9 mouse cellular contexts compared by ENCODE assay signal in genomic region chr1:36079679-36080078, GRCm38 (mm10). TPM values are rescaled to one million over a fixed set of nuclear protein-coding genes. Genes with fewer than 3 reads are reported as not detected.
A peak's percentile ranks its signal among the peaks of the same experiment; 100 is the strongest.
DNase-seq lines count a peak whose midpoint lies in the region; ATAC-seq and TF ChIP-seq lines count a peak whose summit lies in the region.
"Had no signal": no experiment of that assay in that cellular context is flagged by ENCODE, and none has a peak within 500 bp of the region (broad histone marks: within the 10 kb centered on the region; RNA-seq: fewer than 3 reads in every experiment).

No protein-coding gene starts in this region.

- no peak overlapping the region for H3K4me2 ChIP-seq in intestine, embryonic 16.5 days (ENCODE audit: low read depth, low read length)
- H3K4me2 ChIP-seq in liver, postnatal 0 days (ENCODE audit: low read depth, low read length), result no peak overlapping the region

- no peak for TF ChIP-seq CTCF in liver, postnatal 0 days (IDR thresholded peaks at IDR 0.05; ENCODE audit: low read depth)

- peak overlapping the region; percentile 50 for H3K27ac ChIP-seq in intestine, embryonic 16.5 days (ENCODE audit: low read length)
- H3K27ac ChIP-seq in liver, postnatal 0 days (ENCODE audit: low read depth), result peak overlapping the region; percentile 70
- H3K27ac ChIP-seq in midbrain, embryonic 10.5 days (replicated peaks), result no peak overlapping the region

- H3K4me3 ChIP-seq in intestine, embryonic 16.5 days (ENCODE audit: low read length), result no peak overlapping the region
- no peak overlapping the region for H3K4me3 ChIP-seq in liver, postnatal 0 days (ENCODE audit: low read depth, low read length)
- no peak overlapping the region for H3K4me3 ChIP-seq in midbrain, embryonic 10.5 days

- intact Hi-C loops in heart, postnatal 25 days (cut with DNase I), result loop anchor here (5.0 kb wide), 1 partner anchor 48 kb away; no protein-coding TSS in a partner anchor

- H3K4me1 ChIP-seq in intestine, embryonic 16.5 days (ENCODE audit: control insufficient read depth, insufficient read depth, low read length), result peaks cover 60% of the 10 kb centered on the region
- H3K4me1 ChIP-seq in liver, postnatal 0 days (ENCODE audit: insufficient read depth), result peaks cover 69% of the 10 kb centered on the region
- peaks cover 42% of the 10 kb centered on the region for H3K4me1 ChIP-seq in midbrain, embryonic 10.5 days

- H3K27me3 ChIP-seq in intestine, embryonic 16.5 days (replicated peaks; ENCODE audit: control insufficient read depth, insufficient read depth, low read length), result no peaks in the 10 kb centered on the region
- H3K27me3 ChIP-seq in liver, postnatal 0 days (ENCODE audit: insufficient read depth, low read length), result no peaks in the 10 kb centered on the region
- H3K27me3 ChIP-seq in midbrain, embryonic 10.5 days (ENCODE audit: low read depth, poor library complexity, severe bottlenecking), result no peaks in the 10 kb centered on the region

- no peaks in the 10 kb centered on the region for H3K9me3 ChIP-seq in intestine, embryonic 16.5 days (ENCODE audit: control insufficient read depth, low read length)
- H3K9me3 ChIP-seq in liver, postnatal 0 days (ENCODE audit: low read length), result no peaks in the 10 kb centered on the region
- no peaks in the 10 kb centered on the region for H3K9me3 ChIP-seq in midbrain, embryonic 10.5 days (replicated peaks)

- peak; percentile 45 for ATAC-seq in intestine, embryonic 16.5 days
- peak; percentile 12; the same call in 1 of the 2 replicates for ATAC-seq in liver, postnatal 0 days

- no peak overlapping the region for H3K9ac ChIP-seq in intestine, embryonic 16.5 days (ENCODE audit: low read depth, low read length)
- H3K9ac ChIP-seq in liver, postnatal 0 days (replicated peaks), result no peak overlapping the region; the same call in 1 of the 2 replicates

- peak; percentile 62 for DNase-seq in heart, adult 8-10 months (ENCODE audit: low spot score)
- no peak for DNase-seq in heart, postnatal 25 days (ENCODE audit: low spot score)
- peak; percentile 17 for DNase-seq in forelimb bud, embryonic 11.5 days (ENCODE audit: low read depth, low spot score)
- peak; percentile 57 for DNase-seq in liver, postnatal 0 days
- no peak for DNase-seq in spleen, postnatal 14 days (ENCODE audit: low spot score in 2 of 2)
- no peak for DNase-seq in midbrain, embryonic 10.5 days (ENCODE audit: low spot score)
- no peak for DNase-seq in spleen, adult 18-20 months
- DNase-seq: thymus, adult 2 months had no signal

- no peaks in the 10 kb centered on the region; the same call in 1 of the 2 replicates for H3K36me3 ChIP-seq in intestine, embryonic 16.5 days (ENCODE audit: control insufficient read depth, insufficient read depth, low read length)
- peaks cover 92% of the 10 kb centered on the region for H3K36me3 ChIP-seq in liver, postnatal 0 days (replicated peaks; ENCODE audit: insufficient read depth, low read length)
- peaks cover 100% of the 10 kb centered on the region for H3K36me3 ChIP-seq in midbrain, embryonic 10.5 days

- 41% methylated on average over 8 of the region's 8 CpGs for WGBS in intestine, embryonic 16.5 days
- 58% methylated on average over 8 of the region's 8 CpGs for WGBS in liver, postnatal 0 days (ENCODE audit: insufficient replicate concordance)
- WGBS in midbrain, embryonic 10.5 days, result 91% methylated on average over 8 of the region's 8 CpGs

- TF ChIP-seq EP300 in liver, postnatal 0 days (IDR thresholded peaks at IDR 0.05; ENCODE audit: low read depth), result no peak; the same call in 1 of the 2 replicates

RNA-seq across cellular contexts. Expression of gene Hs6st1, which starts 11.5 kb away (rescaled TPM):
- 10 to 100 TPM; 20.3 to 24.4 (median 21.2) TPM for total RNA-seq in heart, adult 8-10 months (2022)
- 10 to 100 TPM; 23.0 to 23.1 TPM for total RNA-seq in heart, postnatal 25 days (2021)
- polyA plus RNA-seq in intestine, embryonic 16.5 days (2015; fragmentation: Nextera tagmentation; extraction: Ambion mirVana), result 3.7 and 4.3 TPM in 2 replicates
- polyA plus RNA-seq in liver, postnatal 0 days (2015; fragmentation: Nextera tagmentation; extraction: Ambion mirVana), result 12.8 and 13.3 TPM in 2 replicates
- polyA plus RNA-seq in midbrain, embryonic 10.5 days (2016; fragmentation: Nextera tagmentation; extraction: Ambion mirVana), result 4.9 and 5.4 TPM in 2 replicates

Comparison
In these comparisons a context has a peak if more than half of its experiments do, and no peak if none do; other contexts are left out.
1. DNase-seq: peak in heart, adult 8-10 months (single experiment), forelimb bud, embryonic 11.5 days (single experiment) and liver, postnatal 0 days (single experiment); none in heart, postnatal 25 days (single experiment), spleen, postnatal 14 days (0 of 2), midbrain, embryonic 10.5 days (single experiment) and spleen, adult 18-20 months (0 of 2).